Mouse (Mus musculus): ENCODE measurements at regions not wholly inside any gene's neighbourhood (a gene's known extent, or its start where the extent isn't known, plus 50 kb on each side); places are given as distances from the start of the nearest gene placed in this dataset.

DNA sequence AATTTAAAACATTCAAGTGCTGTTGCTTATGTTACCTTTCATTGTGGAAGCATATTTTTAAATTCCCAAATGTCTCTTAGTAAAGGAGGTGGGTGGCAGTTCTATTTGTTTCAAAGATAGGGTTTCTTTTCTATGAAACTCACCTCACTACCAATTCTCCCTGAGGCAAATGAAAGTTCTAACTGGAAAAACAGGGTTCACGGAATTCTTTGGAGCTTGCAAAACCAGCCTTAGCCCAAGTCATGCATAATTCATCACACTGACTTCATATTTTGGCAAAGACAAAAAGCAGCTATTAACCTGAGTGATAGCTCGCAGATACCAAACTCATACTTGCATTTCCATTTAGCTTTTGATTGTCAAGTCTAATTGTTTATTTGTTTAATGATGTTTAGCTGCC, 73.8 kb downstream of the Dio2 start:
- H3K27ac ChIP-seq (ENCODE audit: insufficient read depth, low read depth, low read length, poor library complexity, severe bottlenecking) = no peak overlapping the region
- in situ Hi-C loops (cut with MboI; ENCODE audit: low sequenced_read_pairs in 2 of 2, unreplicated experiment in 2 of 2) = no loop called here
- H3K36me3 ChIP-seq (ENCODE audit: control insufficient read depth, insufficient read depth, low read length, poor library complexity, severe bottlenecking) = no peaks in the 10 kb centered on the region
- no peaks in the 10 kb centered on the region for H3K9me3 ChIP-seq (ENCODE audit: control insufficient read depth, insufficient read depth, low read depth, low read length)
- no peaks in the 10 kb centered on the region for H3K4me1 ChIP-seq (ENCODE audit: control insufficient read depth in 2 of 2, insufficient read depth in 2 of 2, low read length in 2 of 2, poor library complexity in 1 of 2)
- DNase-seq (ENCODE audit: low read depth, low spot score) = no peak
- no peak for TF ChIP-seq HCFC1 (IDR thresholded peaks at IDR 0.05; ENCODE audit: borderline replicate concordance, insufficient read depth, low read length)
- TF ChIP-seq MAFK (IDR thresholded peaks at IDR 0.05; ENCODE audit: insufficient read depth, low read depth, low read length) = no peak
- TF ChIP-seq CHD2 (IDR thresholded peaks at IDR 0.05; ENCODE audit: low read depth, low read length) = no peak
- no peak for TF ChIP-seq ZNF384 (IDR thresholded peaks at IDR 0.05; ENCODE audit: low read depth, low read length)
- TF ChIP-seq ZC3H11A (IDR thresholded peaks at IDR 0.05; ENCODE audit: borderline replicate concordance, low read depth, low read length) = no peak
- H3K4me3 ChIP-seq (ENCODE audit: insufficient read depth in 1 of 2, low read depth in 1 of 2, low read length in 2 of 2, poor library complexity in 1 of 2, severe bottlenecking in 1 of 2) = no peak overlapping the region
- H3K9ac ChIP-seq (ENCODE audit: insufficient read depth, low read depth, low read length, poor library complexity, severe bottlenecking) = no peak overlapping the region

GRCm38 (mm10) chr12:90645452-90645851, 92.8 kb downstream of the Dio2 start:
- no peak for DNase-seq (ENCODE audit: low read depth, low spot score)
- no peak overlapping the region for H3K9ac ChIP-seq (ENCODE audit: insufficient read depth, low read depth, low read length, poor library complexity, severe bottlenecking)
- H3K27ac ChIP-seq (ENCODE audit: insufficient read depth, low read depth, low read length, poor library complexity, severe bottlenecking) = no peak overlapping the region
- no peaks in the 10 kb centered on the region for H3K9me3 ChIP-seq (ENCODE audit: control insufficient read depth, insufficient read depth, low read depth, low read length)
- H3K4me3 ChIP-seq (ENCODE audit: insufficient read depth in 1 of 2, low read depth in 1 of 2, low read length in 2 of 2, poor library complexity in 1 of 2, severe bottlenecking in 1 of 2) = no peak overlapping the region
- H3K36me3 ChIP-seq (ENCODE audit: control insufficient read depth, insufficient read depth, low read length, poor library complexity, severe bottlenecking) = no peaks in the 10 kb centered on the region
- no peaks in the 10 kb centered on the region for H3K4me1 ChIP-seq (ENCODE audit: control insufficient read depth in 2 of 2, insufficient read depth in 2 of 2, low read length in 2 of 2, poor library complexity in 1 of 2)
- in situ Hi-C loops (cut with MboI; ENCODE audit: low sequenced_read_pairs in 2 of 2, unreplicated experiment in 2 of 2) = no loop called here
- TF ChIP-seq HCFC1 (IDR thresholded peaks at IDR 0.05; ENCODE audit: borderline replicate concordance, insufficient read depth, low read length) = no peak
- no peak for TF ChIP-seq MAFK (IDR thresholded peaks at IDR 0.05; ENCODE audit: insufficient read depth, low read depth, low read length)
- no peak for TF ChIP-seq ZNF384 (IDR thresholded peaks at IDR 0.05; ENCODE audit: low read depth, low read length)
- TF ChIP-seq CHD2 (IDR thresholded peaks at IDR 0.05; ENCODE audit: low read depth, low read length) = no peak
- no peak for TF ChIP-seq ZC3H11A (IDR thresholded peaks at IDR 0.05; ENCODE audit: borderline replicate concordance, low read depth, low read length)

DNA sequence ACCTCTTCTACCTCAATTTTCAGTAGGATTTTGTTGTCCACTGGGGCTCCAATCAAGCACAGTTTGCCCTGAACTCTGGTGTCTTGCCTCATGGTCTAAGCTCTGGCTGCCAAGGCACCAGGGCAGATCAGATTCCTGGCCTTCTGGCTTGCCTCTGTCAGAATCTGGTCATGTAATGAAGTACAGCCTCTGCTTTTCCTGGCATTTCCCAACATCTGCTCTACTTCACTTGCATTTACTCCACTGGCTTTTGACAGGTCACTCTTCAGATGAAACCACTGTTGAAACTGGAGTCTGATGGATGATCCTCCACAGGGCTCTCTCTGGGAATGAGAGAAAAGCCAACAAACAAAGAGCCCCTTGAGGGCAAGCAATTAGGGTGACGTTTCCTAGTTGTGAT, 94.3 kb downstream of the Dio2 start:
- Histone ChIP-seq H3K4me1 (ENCODE audit: control insufficient read depth in 2 of 2, insufficient read depth in 2 of 2, low read length in 2 of 2, poor library complexity in 1 of 2) (no peaks in the 10 kb centered on the region), H3K4me3 (ENCODE audit: insufficient read depth in 1 of 2, low read depth in 1 of 2, low read length in 2 of 2, poor library complexity in 1 of 2, severe bottlenecking in 1 of 2) (no peak overlapping the region), H3K36me3 (ENCODE audit: control insufficient read depth, insufficient read depth, low read length, poor library complexity, severe bottlenecking) (no peaks in the 10 kb centered on the region), H3K9ac (ENCODE audit: insufficient read depth, low read depth, low read length, poor library complexity, severe bottlenecking) (no peak overlapping the region), H3K27ac (ENCODE audit: insufficient read depth, low read depth, low read length, poor library complexity, severe bottlenecking) (no peak overlapping the region), H3K9me3 (ENCODE audit: control insufficient read depth, insufficient read depth, low read depth, low read length) (no peaks in the 10 kb centered on the region)
- TF ChIP-seq ZNF384 (IDR thresholded peaks at IDR 0.05; ENCODE audit: low read depth, low read length) (no peak), MAFK (IDR thresholded peaks at IDR 0.05; ENCODE audit: insufficient read depth, low read depth, low read length) (no peak), ZC3H11A (IDR thresholded peaks at IDR 0.05; ENCODE audit: borderline replicate concordance, low read depth, low read length) (no peak), CHD2 (IDR thresholded peaks at IDR 0.05; ENCODE audit: low read depth, low read length) (no peak), HCFC1 (IDR thresholded peaks at IDR 0.05; ENCODE audit: borderline replicate concordance, insufficient read depth, low read length) (no peak)
- in situ Hi-C loops (cut with MboI; ENCODE audit: low sequenced_read_pairs in 2 of 2, unreplicated experiment in 2 of 2) = no loop called here
- no peak for DNase-seq (ENCODE audit: low read depth, low spot score)

DNA sequence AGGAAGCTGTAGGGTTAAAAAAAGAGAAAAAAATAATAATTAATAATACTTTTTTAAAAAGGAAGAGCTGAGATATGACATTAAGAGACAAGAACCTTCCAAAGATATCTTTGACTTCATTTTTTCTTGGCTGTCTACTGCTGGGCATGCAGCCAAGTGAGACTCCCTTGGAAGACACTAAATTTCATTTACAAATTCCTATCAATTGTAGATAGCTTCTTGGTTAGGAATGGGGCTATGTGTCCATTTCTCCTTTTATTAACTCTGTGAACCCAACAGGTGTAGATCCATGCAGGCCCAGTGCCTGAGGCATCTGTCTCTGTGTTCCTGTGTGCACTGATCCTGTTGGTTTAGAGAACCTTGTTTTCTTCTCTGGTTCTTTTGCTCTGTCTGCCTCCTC, 113.4 kb downstream of the Dio2 start:
- no peak overlapping the region for H3K4me3 ChIP-seq (ENCODE audit: insufficient read depth in 1 of 2, low read depth in 1 of 2, low read length in 2 of 2, poor library complexity in 1 of 2, severe bottlenecking in 1 of 2)
- no peaks in the 10 kb centered on the region for H3K9me3 ChIP-seq (ENCODE audit: control insufficient read depth, insufficient read depth, low read depth, low read length)
- no peaks in the 10 kb centered on the region for H3K36me3 ChIP-seq (ENCODE audit: control insufficient read depth, insufficient read depth, low read length, poor library complexity, severe bottlenecking)
- no peak for TF ChIP-seq HCFC1 (IDR thresholded peaks at IDR 0.05; ENCODE audit: borderline replicate concordance, insufficient read depth, low read length)
- no peak for TF ChIP-seq CHD2 (IDR thresholded peaks at IDR 0.05; ENCODE audit: low read depth, low read length)
- TF ChIP-seq MAFK (IDR thresholded peaks at IDR 0.05; ENCODE audit: insufficient read depth, low read depth, low read length) = no peak
- TF ChIP-seq ZNF384 (IDR thresholded peaks at IDR 0.05; ENCODE audit: low read depth, low read length) = no peak
- no peak for TF ChIP-seq ZC3H11A (IDR thresholded peaks at IDR 0.05; ENCODE audit: borderline replicate concordance, low read depth, low read length)
- in situ Hi-C loops (cut with MboI; ENCODE audit: low sequenced_read_pairs in 2 of 2, unreplicated experiment in 2 of 2) = no loop called here
- no peak for DNase-seq (ENCODE audit: low read depth, low spot score)
- no peak overlapping the region for H3K27ac ChIP-seq (ENCODE audit: insufficient read depth, low read depth, low read length, poor library complexity, severe bottlenecking)
- H3K4me1 ChIP-seq (ENCODE audit: control insufficient read depth in 2 of 2, insufficient read depth in 2 of 2, low read length in 2 of 2, poor library complexity in 1 of 2) = no peaks in the 10 kb centered on the region
- no peak overlapping the region for H3K9ac ChIP-seq (ENCODE audit: insufficient read depth, low read depth, low read length, poor library complexity, severe bottlenecking)

GRCm38 (mm10) chr12:90623426-90623825, 114.8 kb downstream of the Dio2 start:
- Histone ChIP-seq H3K4me1 (ENCODE audit: control insufficient read depth in 2 of 2, insufficient read depth in 2 of 2, low read length in 2 of 2, poor library complexity in 1 of 2) (no peaks in the 10 kb centered on the region), H3K9ac (ENCODE audit: insufficient read depth, low read depth, low read length, poor library complexity, severe bottlenecking) (no peak overlapping the region), H3K27ac (ENCODE audit: insufficient read depth, low read depth, low read length, poor library complexity, severe bottlenecking) (no peak overlapping the region), H3K36me3 (ENCODE audit: control insufficient read depth, insufficient read depth, low read length, poor library complexity, severe bottlenecking) (no peaks in the 10 kb centered on the region), H3K9me3 (ENCODE audit: control insufficient read depth, insufficient read depth, low read depth, low read length) (no peaks in the 10 kb centered on the region), H3K4me3 (ENCODE audit: insufficient read depth in 1 of 2, low read depth in 1 of 2, low read length in 2 of 2, poor library complexity in 1 of 2, severe bottlenecking in 1 of 2) (no peak overlapping the region)
- DNase-seq (ENCODE audit: low read depth, low spot score) = no peak
- TF ChIP-seq ZC3H11A (IDR thresholded peaks at IDR 0.05; ENCODE audit: borderline replicate concordance, low read depth, low read length) (no peak), CHD2 (IDR thresholded peaks at IDR 0.05; ENCODE audit: low read depth, low read length) (no peak), HCFC1 (IDR thresholded peaks at IDR 0.05; ENCODE audit: borderline replicate concordance, insufficient read depth, low read length) (no peak), MAFK (IDR thresholded peaks at IDR 0.05; ENCODE audit: insufficient read depth, low read depth, low read length) (no peak), ZNF384 (IDR thresholded peaks at IDR 0.05; ENCODE audit: low read depth, low read length) (no peak)
- in situ Hi-C loops (cut with MboI; ENCODE audit: low sequenced_read_pairs in 2 of 2, unreplicated experiment in 2 of 2) = no loop called here

All from ES-E14 (cell line).